Mouse (Mus musculus) heart, embryonic 15.5 days (tissue): ENCODE measurements around the gene Tnip2. TPM values are rescaled to one million over a fixed set of nuclear protein-coding genes. Genes with fewer than 3 reads are reported as not detected.

Source experiments
- ATAC-seq: fragments of 200-750 bp; cut with Nextera tagmentation; replicated peaks from 2 replicates; pipeline ENCODE4 v1.8.0; 2017; ENCODE audit warnings: low read depth, moderate TSS enrichment; ENCODE audit not compliant: insufficient number of reproducible peaks, insufficient read depth, low FRiP score
- H3K27ac ChIP-seq: fragments of 300-500 bp; sonication (generic); 2 replicates; pipeline ENCODE4 v1.5.1; 2015; ENCODE audit warnings: mild to moderate bottlenecking, inconsistent platforms
- H3K27me3 ChIP-seq: fragments of 300-500 bp; sonication (generic); 2 replicates; pipeline ENCODE4 v1.6.1; 2015; ENCODE audit warnings: inconsistent platforms
- H3K36me3 ChIP-seq: fragments of 300-500 bp; sonication (generic); 2 replicates; pipeline ENCODE4 v1.6.1; 2015; ENCODE audit warnings: mild to moderate bottlenecking, inconsistent platforms
- H3K4me1 ChIP-seq: fragments of 300-500 bp; sonication (generic); replicated peaks from 2 replicates; pipeline ENCODE4 v1.6.1; 2015; ENCODE audit warnings: inconsistent platforms
- H3K4me2 ChIP-seq: fragments of 300-500 bp; sonication (generic); 2 replicates; pipeline ENCODE4 v1.6.1; 2015; ENCODE audit warnings: inconsistent platforms, mild to moderate bottlenecking, moderate library complexity
- H3K4me3 ChIP-seq: fragments of 300-500 bp; sonication (generic); 2 replicates; pipeline ENCODE4 v1.5.1; 2015; ENCODE audit warnings: mild to moderate bottlenecking, inconsistent platforms
- H3K9ac ChIP-seq: fragments of 300-500 bp; sonication (generic); 2 replicates; pipeline ENCODE4 v1.6.1; 2015; ENCODE audit warnings: mild to moderate bottlenecking, inconsistent platforms
- H3K9me3 ChIP-seq: fragments of 300-500 bp; sonication (generic); replicated peaks from 2 replicates; pipeline ENCODE4 v1.6.1; 2016; ENCODE audit warnings: inconsistent platforms
- WGBS: fragments of 180-500 bp; shearing (Covaris S2); methylation state at CpG from one replicate; pipeline ENCODE4 v1.1.7; 2015; ENCODE audit warnings: mixed read lengths; 5-methylcytosine and 5-hydroxymethylcytosine counted together
- polyA plus RNA-seq: library from polyadenylated mRNA; unstranded; fragments of >200 nt; fragmentation: Nextera tagmentation; extraction: Ambion mirVana; gene quantifications from 2 replicates; pipeline ENCODE4 v1.2.1, GENCODE M21; 2015

Tnip2 gene
- polyA plus RNA-seq, 1 experiment from 2014 or later = 15.6 TPM

GRCm38 (mm10) chr5:34496745-34497144, 17.0 kb downstream of the Tnip2 start:
- no peak for ATAC-seq
- WGBS = 77% methylated on average over 6 of the region's 6 CpGs
- no peaks in the 10 kb centered on the region for H3K27me3 ChIP-seq
- H3K4me3 ChIP-seq = no peak overlapping the region
- no peaks in the 10 kb centered on the region for H3K9me3 ChIP-seq
- H3K4me1 ChIP-seq = no peaks in the 10 kb centered on the region
- no peak overlapping the region for H3K4me2 ChIP-seq
- no peak overlapping the region for H3K27ac ChIP-seq
- no peak overlapping the region for H3K9ac ChIP-seq
- H3K36me3 ChIP-seq = peaks cover 9% of the 10 kb centered on the region; the same call in 1 of the 2 replicates

- 87% methylated on average over 3 of the region's 3 CpGs for WGBS
- no peak for ATAC-seq
These were observed 24.4 kb downstream of the Tnip2 start for GRCm38 (mm10) chr5:34489418-34489787.

GRCm38 (mm10) chr5:34488741-34489417, 24.9 kb downstream of the Tnip2 start:
- Histone ChIP-seq H3K4me3 (no peak overlapping the region), H3K9me3 (no peaks in the 10 kb centered on the region), H3K4me1 (no peaks in the 10 kb centered on the region), H3K4me2 (no peak overlapping the region), H3K36me3 (peaks cover 18% of the 10 kb centered on the region; the same call in 1 of the 2 replicates), H3K9ac (no peak overlapping the region), H3K27me3 (no peaks in the 10 kb centered on the region), H3K27ac (no peak overlapping the region)
- 69% methylated on average over 6 of the region's 6 CpGs for WGBS
- ATAC-seq = no peak

More at GRCm38 (mm10) chr5:34489418-34489787, 24.4 kb downstream of the Tnip2 start:
- Histone ChIP-seq H3K9ac (no peak overlapping the region), H3K4me1 (no peaks in the 10 kb centered on the region), H3K27ac (no peak overlapping the region), H3K4me3 (no peak overlapping the region), H3K4me2 (no peak overlapping the region), H3K27me3 (no peaks in the 10 kb centered on the region), H3K36me3 (peaks cover 18% of the 10 kb centered on the region; the same call in 1 of the 2 replicates), H3K9me3 (no peaks in the 10 kb centered on the region)

GRCm38 (mm10) chr5:34487320-34488090, 26.3 kb downstream of the Tnip2 start:
- Histone ChIP-seq H3K36me3 (peaks cover 18% of the 10 kb centered on the region; the same call in 1 of the 2 replicates), H3K4me3 (no peak overlapping the region), H3K9ac (no peak overlapping the region), H3K4me1 (no peaks in the 10 kb centered on the region), H3K27me3 (no peaks in the 10 kb centered on the region), H3K4me2 (no peak overlapping the region), H3K27ac (no peak overlapping the region), H3K9me3 (no peaks in the 10 kb centered on the region)
- ATAC-seq = no peak
- WGBS = 63% methylated on average over 6 of the region's 6 CpGs

- WGBS = 91% methylated on average over 15 of the region's 15 CpGs
- ATAC-seq = no peak
- Histone ChIP-seq H3K36me3 (peaks cover 30% of the 10 kb centered on the region), H3K9ac (no peak overlapping the region), H3K27me3 (no peaks in the 10 kb centered on the region), H3K4me3 (no peak overlapping the region), H3K4me2 (no peak overlapping the region), H3K9me3 (no peaks in the 10 kb centered on the region), H3K27ac (no peak overlapping the region), H3K4me1 (no peaks in the 10 kb centered on the region)
These were observed 28.1 kb downstream of the Tnip2 start for GRCm38 (mm10) chr5:34485731-34486130.

GRCm38 (mm10) chr5:34480926-34481325, 32.9 kb downstream of the Tnip2 start:
- Histone ChIP-seq H3K4me1 (no peaks in the 10 kb centered on the region), H3K36me3 (peaks cover 65% of the 10 kb centered on the region), H3K27me3 (no peaks in the 10 kb centered on the region), H3K9me3 (no peaks in the 10 kb centered on the region), H3K4me2 (no peak overlapping the region), H3K4me3 (no peak overlapping the region), H3K27ac (no peak overlapping the region), H3K9ac (no peak overlapping the region)
- 84% methylated on average over 3 of the region's 3 CpGs for WGBS
- ATAC-seq = no peak

- ATAC-seq = no peak
- no peak overlapping the region for H3K4me3 ChIP-seq
- H3K27ac ChIP-seq = no peak overlapping the region
- no peaks in the 10 kb centered on the region for H3K4me1 ChIP-seq
- H3K9ac ChIP-seq = no peak overlapping the region
- no peaks in the 10 kb centered on the region for H3K9me3 ChIP-seq
- peaks cover 51% of the 10 kb centered on the region for H3K36me3 ChIP-seq
- no peaks in the 10 kb centered on the region for H3K27me3 ChIP-seq
- H3K4me2 ChIP-seq = no peak overlapping the region
- 91% methylated on average over 2 of the region's 2 CpGs for WGBS
These were observed 45.6 kb downstream of the Tnip2 start for GRCm38 (mm10) chr5:34468039-34468775.

GRCm38 (mm10) chr5:34466648-34467047, 47.1 kb downstream of the Tnip2 start:
- no peak for ATAC-seq
- Histone ChIP-seq H3K36me3 (peaks cover 64% of the 10 kb centered on the region), H3K9me3 (no peaks in the 10 kb centered on the region), H3K4me2 (no peak overlapping the region), H3K27ac (no peak overlapping the region), H3K27me3 (no peaks in the 10 kb centered on the region), H3K9ac (no peak overlapping the region), H3K4me1 (no peaks in the 10 kb centered on the region), H3K4me3 (no peak overlapping the region)
- WGBS = 93% methylated on average over 2 of the region's 2 CpGs

- Histone ChIP-seq H3K9ac (no peak overlapping the region), H3K36me3 (peaks cover 70% of the 10 kb centered on the region), H3K4me3 (no peak overlapping the region), H3K9me3 (no peaks in the 10 kb centered on the region), H3K4me1 (no peaks in the 10 kb centered on the region), H3K27me3 (no peaks in the 10 kb centered on the region), H3K27ac (no peak overlapping the region), H3K4me2 (no peak overlapping the region)
- ATAC-seq = no peak
- WGBS = 73% methylated on average over 1 of the region's 1 CpGs
These were observed 47.7 kb downstream of the Tnip2 start for GRCm38 (mm10) chr5:34466079-34466478.

GRCm38 (mm10) chr5:34461841-34462240, 52.0 kb downstream of the Tnip2 start:
- no peak for ATAC-seq
- Histone ChIP-seq H3K4me3 (no peak overlapping the region), H3K4me1 (no peaks in the 10 kb centered on the region), H3K27me3 (no peaks in the 10 kb centered on the region), H3K9me3 (no peaks in the 10 kb centered on the region), H3K27ac (no peak overlapping the region), H3K9ac (no peak overlapping the region), H3K36me3 (peaks cover 80% of the 10 kb centered on the region), H3K4me2 (no peak overlapping the region)
- WGBS = 92% methylated on average over 6 of the region's 6 CpGs

GRCm38 (mm10) chr5:34461294-34461693, 52.5 kb downstream of the Tnip2 start:
- Histone ChIP-seq H3K27me3 (no peaks in the 10 kb centered on the region), H3K27ac (no peak overlapping the region), H3K36me3 (peaks cover 75% of the 10 kb centered on the region), H3K4me2 (no peak overlapping the region), H3K4me1 (no peaks in the 10 kb centered on the region), H3K4me3 (no peak overlapping the region), H3K9me3 (no peaks in the 10 kb centered on the region), H3K9ac (no peak overlapping the region)
- no peak for ATAC-seq
- 93% methylated on average over 4 of the region's 4 CpGs for WGBS
